Mouse (Mus musculus) myocyte (in vitro differentiated cells): ENCODE measurements at regions not wholly inside any gene's neighbourhood (a gene's known extent, or its start where the extent isn't known, plus 50 kb on each side); places are given as distances from the start of the nearest gene placed in this dataset.

Experiments
- MYOG ChIP-seq, 3 experiments: IDR thresholded peaks; one replicate each; pipeline ENCODE4 v1.6.1; 2011; ENCODE audit warnings: control low read depth in 2 of 3, low read depth in 2 of 3, mild to moderate bottlenecking in 2 of 3; ENCODE audit not compliant: insufficient read length in 2 of 3, control insufficient read depth in 1 of 3, insufficient read depth in 1 of 3
- USF1 ChIP-seq: IDR thresholded peaks from one replicate; pipeline ENCODE4 v1.6.1; 2011; ENCODE audit warnings: low read depth, mild to moderate bottlenecking, control low read depth, moderate library complexity

- TF ChIP-seq USF1, result no peak
- no peak for TF ChIP-seq MYOG (IDR thresholded peaks at IDR 0.05; ENCODE audit: control insufficient read depth in 1 of 3, insufficient read depth in 1 of 3, insufficient read length in 2 of 3, low read depth in 2 of 3)
These were observed 113.1 kb upstream of the Ptpn1 start for GRCm38 (mm10) chr2:167818799-167819198.
